Mouse (Mus musculus): Measurements from ENCODE around the gene Gpbar1.

The Gpbar1 gene

GRCm38 (mm10) chr1:74295456-74296171, 17.3 kb downstream of the Gpbar1 start:
- peak; percentile 85 for DNase-seq (ENCODE audit: low spot score)

- DNase-seq (ENCODE audit: low spot score), result no peak
These were observed 18.1 kb downstream of the Gpbar1 start for GRCm38 (mm10) chr1:74296477-74296876.

- no peak for DNase-seq (ENCODE audit: low spot score)
These were observed 18.9 kb downstream of the Gpbar1 start for GRCm38 (mm10) chr1:74297269-74297668.

- DNase-seq (ENCODE audit: low spot score), result no peak
These were observed 19.9 kb downstream of the Gpbar1 start for GRCm38 (mm10) chr1:74298157-74298750.

- DNase-seq (ENCODE audit: low spot score), result no peak
These were observed 20.6 kb downstream of the Gpbar1 start for GRCm38 (mm10) chr1:74298996-74299395.

- no peak for DNase-seq (ENCODE audit: low spot score)
These were observed 22.2 kb downstream of the Gpbar1 start for GRCm38 (mm10) chr1:74300347-74301110.

- no peak for DNase-seq (ENCODE audit: low spot score)
These were observed 23.9 kb downstream of the Gpbar1 start for GRCm38 (mm10) chr1:74302229-74302628.

- DNase-seq (ENCODE audit: low spot score), result no peak
These were observed 24.5 kb downstream of the Gpbar1 start for GRCm38 (mm10) chr1:74302835-74303234.

GRCm38 (mm10) chr1:74303509-74304338, 25.4 kb downstream of the Gpbar1 start:
- peak; percentile 73 for DNase-seq (ENCODE audit: low spot score)

- DNase-seq (ENCODE audit: low spot score), result no peak
These were observed 26.0 kb downstream of the Gpbar1 start for GRCm38 (mm10) chr1:74304339-74304790.

GRCm38 (mm10) chr1:74304946-74305345, 26.6 kb downstream of the Gpbar1 start:
- DNase-seq (ENCODE audit: low spot score), result no peak

- no peak for DNase-seq (ENCODE audit: low spot score)
These were observed 27.2 kb downstream of the Gpbar1 start, which contains the start of gene Tmbim1 for GRCm38 (mm10) chr1:74305522-74305921. Tmbim1 (minus strand) TSS chr1:74305622.

GRCm38 (mm10) chr1:74307146-74307545, 28.8 kb downstream of the Gpbar1 start:
- DNase-seq (ENCODE audit: low spot score), result no peak

- no peak for DNase-seq (ENCODE audit: low spot score)
These were observed 29.9 kb downstream of the Gpbar1 start for GRCm38 (mm10) chr1:74308001-74308964.

- no peak for DNase-seq (ENCODE audit: low spot score)
These were observed 31.4 kb downstream of the Gpbar1 start for GRCm38 (mm10) chr1:74309767-74310166.

- no peak for DNase-seq (ENCODE audit: low spot score)
These were observed 34.8 kb downstream of the Gpbar1 start for GRCm38 (mm10) chr1:74313049-74313692.

- no peak for DNase-seq (ENCODE audit: low spot score)
These were observed 36.4 kb downstream of the Gpbar1 start for GRCm38 (mm10) chr1:74314796-74315195.

- DNase-seq (ENCODE audit: low spot score), result no peak
These were observed 37.9 kb downstream of the Gpbar1 start for GRCm38 (mm10) chr1:74316114-74316827.

GRCm38 (mm10) chr1:74318711-74319110, 40.4 kb downstream of the Gpbar1 start:
- DNase-seq (ENCODE audit: low spot score), result no peak

GRCm38 (mm10) chr1:74321396-74321795, 43.0 kb downstream of the Gpbar1 start:
- DNase-seq (ENCODE audit: low spot score), result no peak
